Mouse (Mus musculus) small intestine, adult 2 months (tissue): Measurements from ENCODE around the gene Prr7.

Experiments used
- CTCF ChIP-seq: fragments of 200-500 bp; IDR thresholded peaks from 2 replicates; pipeline ENCODE4 v1.5.1; 2012; ENCODE audit warnings: low read depth, mild to moderate bottlenecking, control low read depth, inconsistent platforms, low read length, moderate library complexity, mixed read lengths; ENCODE audit not compliant: insufficient replicate concordance, insufficient read length; ENCODE audit errors: extremely low read depth
- POLR2A ChIP-seq: fragments of 200-500 bp; IDR thresholded peaks from 2 replicates; pipeline ENCODE4 v1.6.1; 2012; ENCODE audit warnings: low read depth, mild to moderate bottlenecking, control low read depth, inconsistent platforms, low read length, moderate library complexity

DNA sequence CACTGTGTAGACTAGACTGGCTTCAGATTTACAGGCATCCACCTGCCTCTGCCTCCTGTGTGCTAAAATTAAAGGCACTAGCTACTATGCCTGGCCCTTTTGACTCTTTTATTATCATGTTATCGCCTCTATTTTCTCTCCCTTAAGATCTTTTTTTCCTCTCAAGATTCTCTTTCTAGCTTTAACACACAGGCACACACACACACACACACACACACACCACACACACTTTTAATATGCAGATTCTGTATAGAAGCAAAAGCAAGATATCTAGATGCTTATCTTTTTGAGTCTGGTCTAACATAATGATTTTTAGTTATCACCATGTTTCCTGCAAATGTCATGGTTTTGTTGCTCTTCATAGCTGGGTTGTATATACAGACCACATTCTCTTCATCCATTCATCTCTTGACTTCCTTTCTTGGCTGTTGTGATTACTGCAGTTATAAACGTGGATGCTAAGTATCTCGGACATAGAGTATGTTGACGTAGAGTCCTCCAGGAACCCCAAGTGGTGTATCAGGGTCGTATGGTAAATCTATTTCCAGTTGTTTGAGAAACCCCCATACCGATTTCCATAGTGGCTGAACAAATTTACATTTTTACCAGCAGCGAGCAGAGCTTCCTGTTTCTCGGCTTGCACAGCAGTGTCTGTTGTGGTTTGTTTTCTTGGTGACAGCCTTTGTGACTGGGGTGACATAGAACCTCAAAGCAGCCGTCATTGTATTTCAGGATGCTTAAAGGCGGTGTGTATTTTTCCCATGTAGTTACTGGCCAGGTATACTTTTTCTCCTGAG, 32.0 kb upstream of the Prr7 start:
- no peak for TF ChIP-seq POLR2A
- TF ChIP-seq CTCF, result no peak
